Mouse (Mus musculus) brain, embryonic 14.5 days (tissue): ENCODE results near the gene Mxi1. TPM values are rescaled to one million over a fixed set of nuclear protein-coding genes. Genes with fewer than 3 reads are reported as not detected.

Experiments used
- DNase-seq: peaks from one replicate; pipeline ENCODE4 v3.0.0-alpha.2; 2011; ENCODE audit warnings: low read depth
- CTCF ChIP-seq: fragments of 200-500 bp; IDR thresholded peaks from 2 replicates; pipeline ENCODE4 v1.5.1; 2012; ENCODE audit warnings: inconsistent platforms, mild to moderate bottlenecking, moderate library complexity, borderline replicate concordance; ENCODE audit not compliant: insufficient read depth, insufficient read length; ENCODE audit errors: extremely low read depth
- POLR2A ChIP-seq: fragments of 200-500 bp; IDR thresholded peaks from 2 replicates; pipeline ENCODE4 v1.6.1; 2012; ENCODE audit warnings: mild to moderate bottlenecking, inconsistent platforms, borderline replicate concordance; ENCODE audit not compliant: poor library complexity, insufficient read depth, insufficient read length, severe bottlenecking; ENCODE audit errors: extremely low read depth
- polyA plus RNA-seq: library from polyadenylated mRNA; depleted of rRNA; stranded (reverse); fragments of >200 nt; gene quantifications from 2 replicates; pipeline ENCODE4 v1.2.3, GENCODE M21; 2012

The Mxi1 gene
- polyA plus RNA-seq, 1 experiment, result 44.2 TPM

DNA sequence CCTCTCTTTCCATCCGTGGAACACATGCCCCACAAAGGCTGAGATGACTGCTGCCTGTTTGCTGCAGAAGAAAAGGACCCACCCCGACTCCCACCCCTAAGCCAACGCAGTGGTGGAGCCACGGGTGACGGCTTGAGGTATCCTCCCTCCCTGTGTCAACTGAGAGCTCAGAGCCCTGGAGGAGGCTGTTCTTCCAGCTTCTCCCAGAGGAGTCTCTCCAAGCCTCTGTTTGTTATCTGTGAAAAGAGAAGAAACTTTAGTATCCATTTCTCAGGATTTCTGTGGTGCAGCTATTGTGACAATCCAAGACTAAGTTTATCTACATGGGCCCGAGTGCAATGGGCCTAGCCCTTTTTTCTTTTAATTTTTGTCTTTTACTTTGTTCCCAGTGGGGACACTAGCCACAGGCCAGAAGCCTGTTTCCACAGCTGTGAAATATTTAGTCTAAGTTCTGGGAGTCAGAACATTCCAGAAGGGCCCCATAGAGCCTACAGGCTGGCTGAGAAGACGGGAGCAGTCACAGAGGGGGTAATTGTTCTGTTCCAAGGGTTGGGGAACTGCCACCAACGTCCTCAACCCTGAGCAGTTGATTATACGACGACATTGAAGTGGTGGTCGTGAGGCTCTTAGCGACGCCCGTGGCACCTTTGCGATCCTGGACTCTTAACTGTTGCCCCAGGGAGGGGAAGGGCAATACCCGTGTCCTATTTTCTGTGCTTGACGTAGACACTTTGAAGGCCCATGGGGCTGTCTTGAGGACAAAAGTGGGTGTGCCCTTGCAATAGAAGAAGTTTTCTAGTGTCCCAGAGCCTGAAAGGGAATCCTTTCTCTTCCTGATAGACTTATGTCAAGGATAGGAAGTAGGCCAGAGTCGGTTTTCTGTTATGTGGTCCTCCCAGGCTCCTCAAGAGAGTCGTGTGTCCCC lies 31.6 kb upstream of the Mxi1 start:
- DNase-seq, result no peak
- TF ChIP-seq POLR2A, result no peak
- no peak for TF ChIP-seq CTCF

DNA sequence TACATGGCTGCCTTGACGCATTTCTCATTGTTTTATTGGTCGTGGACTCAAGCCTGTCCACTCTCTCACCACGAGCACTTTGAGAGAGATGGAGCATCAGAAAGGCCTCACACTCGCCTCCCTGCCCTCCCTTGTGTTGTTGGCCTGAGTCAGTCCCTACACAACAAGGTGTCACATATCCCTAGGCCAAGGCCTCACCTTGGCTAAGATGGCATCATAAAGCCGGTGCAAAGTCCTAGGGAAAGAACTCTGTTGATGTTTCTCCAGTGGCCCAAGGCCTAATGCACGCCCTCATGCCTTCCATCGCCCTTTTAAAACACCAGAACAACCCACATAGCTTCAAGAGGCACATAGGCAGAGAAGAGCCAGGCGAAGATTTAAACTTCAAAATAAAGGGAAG lies 30.1 kb upstream of the Mxi1 start:
- TF ChIP-seq CTCF (no peak), POLR2A (no peak)
- no peak for DNase-seq

DNA sequence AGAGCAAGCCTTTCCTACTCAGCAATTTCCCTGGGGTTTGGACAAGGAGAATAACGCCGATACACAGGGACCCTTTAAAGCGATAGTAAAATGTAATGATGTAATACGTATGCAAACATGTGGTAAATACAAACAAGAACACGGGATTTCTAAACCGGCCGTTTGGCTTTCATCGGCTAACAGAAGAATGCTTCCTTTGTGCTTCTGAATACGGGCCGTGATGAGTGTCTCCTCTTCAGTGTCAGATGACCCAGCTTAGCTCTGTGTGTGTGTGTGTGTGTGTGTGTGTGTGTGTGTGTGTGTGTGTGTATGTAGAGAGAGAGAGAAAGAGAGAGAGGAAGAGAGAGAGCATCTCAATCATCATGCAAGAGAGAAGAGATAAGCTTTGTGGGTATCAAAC lies 27.7 kb upstream of the Mxi1 start:
- peak; percentile 64 for DNase-seq
- TF ChIP-seq CTCF (no peak), POLR2A (no peak)

DNA sequence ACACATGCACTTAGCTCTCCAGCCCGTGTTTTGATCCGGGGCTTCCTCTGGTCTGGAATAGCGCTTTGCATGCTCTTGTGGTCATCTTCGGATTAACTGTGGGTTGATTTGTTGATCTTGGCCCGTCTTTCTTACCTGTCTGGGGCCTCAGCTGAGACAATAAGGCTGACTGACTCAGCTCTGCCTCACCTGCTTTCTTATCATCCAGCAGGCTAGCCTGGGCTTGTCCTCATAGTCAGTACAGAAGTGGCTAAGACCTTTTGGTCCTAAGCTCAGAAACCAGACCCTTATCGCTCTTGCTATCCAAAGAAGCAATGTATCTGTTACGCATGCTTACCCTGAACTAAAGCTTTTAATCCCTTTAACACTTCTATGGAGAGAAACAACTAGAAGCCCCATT lies 26.6 kb upstream of the Mxi1 start:
- no peak for DNase-seq
- no peak for TF ChIP-seq POLR2A

- DNase-seq, result peak; percentile 83
- TF ChIP-seq CTCF, result no peak
- no peak for TF ChIP-seq POLR2A
These were observed 25.8 kb upstream of the Mxi1 start for GRCm38 (mm10) chr19:53284268-53285208.

DNA sequence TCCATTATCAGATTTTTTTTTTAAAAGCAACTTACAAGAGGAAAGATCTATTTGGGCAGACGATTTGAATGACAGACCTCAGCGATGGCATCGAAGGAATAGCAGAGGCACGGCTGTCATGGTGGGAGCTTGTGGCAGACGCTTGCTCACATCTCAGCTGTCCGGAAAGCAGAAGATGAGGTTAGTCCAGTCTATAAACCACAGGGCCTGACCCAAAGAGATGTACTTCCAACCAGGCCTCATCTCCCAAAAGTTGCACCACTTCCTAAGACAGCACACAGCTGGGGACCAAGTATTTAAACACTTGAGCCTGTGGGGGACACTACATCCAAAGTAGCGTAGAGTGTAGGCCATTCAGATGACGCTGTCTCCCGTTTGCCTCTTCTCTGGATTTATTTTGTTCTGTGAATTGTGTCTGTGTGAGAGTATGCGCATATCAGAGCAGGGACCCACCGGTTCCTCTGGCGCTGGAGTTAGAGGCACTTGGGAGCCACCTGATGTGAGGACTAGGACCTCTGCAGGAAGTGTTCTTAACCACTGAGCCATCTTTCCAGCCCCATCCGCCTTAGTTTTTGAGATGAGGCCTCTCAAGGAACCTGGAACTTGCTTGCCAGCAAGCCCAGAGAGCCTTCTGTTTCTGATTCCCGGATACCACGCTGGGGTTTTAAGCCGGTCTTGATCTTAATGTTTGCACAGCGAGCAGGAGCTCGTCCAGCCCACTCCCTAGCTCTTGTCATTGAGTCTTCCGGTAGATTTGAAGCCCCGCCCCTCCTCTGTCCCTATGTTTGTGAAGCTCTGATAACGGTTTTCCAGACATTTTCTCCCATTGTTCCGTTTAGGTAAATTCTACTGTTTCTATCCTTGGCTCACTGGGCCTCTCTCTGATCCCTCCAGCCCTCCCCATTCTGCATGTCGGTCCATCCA lies 13.7 kb upstream of the Mxi1 start:
- DNase-seq, result no peak
- TF ChIP-seq POLR2A (no peak), CTCF (no peak)

DNA sequence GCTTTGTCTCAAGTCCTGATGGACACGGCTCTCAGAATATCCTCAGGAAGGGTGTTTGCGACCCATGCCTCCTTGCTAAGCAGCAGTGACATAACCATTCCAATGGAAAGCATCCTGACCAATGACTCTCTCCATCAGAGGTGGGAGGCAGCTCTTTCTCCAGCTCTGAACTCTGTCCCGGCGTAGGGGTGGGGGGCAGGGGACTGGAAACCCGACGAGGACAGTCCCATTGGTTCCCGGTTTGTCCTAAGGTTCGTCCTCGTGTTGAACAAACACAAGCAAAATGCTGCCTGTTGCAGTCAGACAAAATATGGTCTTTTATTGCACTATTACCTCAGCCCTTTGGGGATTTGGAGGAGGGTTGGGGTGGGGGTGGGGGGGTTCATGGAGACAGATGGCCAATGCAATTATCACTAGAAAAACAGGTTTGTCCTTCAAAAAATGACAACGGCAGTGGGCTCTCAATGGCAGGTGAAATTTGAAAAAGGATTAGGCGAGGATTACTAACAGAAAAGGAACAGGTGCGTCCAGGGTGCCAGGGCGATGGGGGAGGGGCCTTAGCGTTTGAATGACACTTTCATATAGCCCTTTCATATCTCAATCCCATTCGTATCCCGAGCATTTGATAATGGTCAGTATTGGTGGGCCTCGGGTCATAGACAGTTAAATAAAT lies 11.0 kb upstream of the Mxi1 start:
- no peak for DNase-seq
- TF ChIP-seq POLR2A (no peak), CTCF (no peak)

GRCm38 (mm10) chr19:53299829-53300181 lies 10.5 kb upstream of the Mxi1 start:
- DNase-seq, result no peak
- TF ChIP-seq CTCF (no peak), POLR2A (no peak)

- TF ChIP-seq CTCF (no peak), POLR2A (no peak)
- no peak for DNase-seq
These were observed 6.9 kb upstream of the Mxi1 start for GRCm38 (mm10) chr19:53303382-53303781.

DNA sequence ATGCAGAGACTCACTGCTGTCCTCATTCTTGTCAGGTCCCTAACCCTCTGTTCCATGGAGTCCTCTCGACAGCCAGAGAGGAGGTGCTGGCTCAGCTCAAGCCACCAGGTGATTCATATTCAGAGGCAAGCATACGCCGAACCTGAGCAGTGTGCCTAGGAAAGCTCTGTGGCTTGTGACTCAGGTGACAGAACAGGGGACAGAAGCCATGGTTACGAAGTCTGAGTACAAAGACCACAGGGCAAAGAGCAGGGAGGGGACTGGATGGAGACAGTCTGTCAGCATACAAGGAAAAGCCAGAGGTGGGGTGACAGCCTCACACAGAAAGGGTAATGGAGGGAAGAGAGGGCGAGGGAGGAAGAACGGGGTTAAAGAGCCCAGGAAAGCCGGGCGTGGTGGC lies 4.7 kb upstream of the Mxi1 start:
- no peak for TF ChIP-seq POLR2A
- no peak for TF ChIP-seq CTCF
- DNase-seq, result no peak

DNA sequence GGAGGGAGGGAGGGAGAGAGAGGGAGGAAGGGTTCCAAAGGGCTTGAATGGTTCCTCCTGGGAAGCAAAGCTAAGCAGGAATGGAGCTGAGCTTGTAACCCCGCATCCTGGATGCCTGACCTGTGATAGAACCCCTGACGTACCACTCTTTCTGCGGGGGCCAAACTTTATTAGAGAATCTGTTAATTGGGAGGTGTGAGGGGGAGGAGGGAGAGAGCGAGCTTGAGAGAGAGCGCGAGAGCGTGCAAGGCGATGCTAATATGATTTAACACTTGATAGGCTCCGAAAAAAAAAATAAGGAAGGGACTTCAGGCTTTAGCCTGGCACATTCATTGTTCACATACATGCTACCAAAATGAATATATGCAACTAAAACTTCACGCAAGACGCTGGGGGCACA lies 3.6 kb upstream of the Mxi1 start:
- peak; percentile 62 for DNase-seq

GRCm38 (mm10) chr19:53307219-53307618 lies 3.1 kb upstream of the Mxi1 start:
- DNase-seq, result no peak
- TF ChIP-seq CTCF (no peak), POLR2A (no peak)

More for the DNA sequence above, 3.6 kb upstream of the Mxi1 start:
- TF ChIP-seq POLR2A, result no peak
- no peak for TF ChIP-seq CTCF

- DNase-seq, result no peak
These were observed 687 bp upstream of the Mxi1 start for GRCm38 (mm10) chr19:53309631-53310030.

More at GRCm38 (mm10) chr19:53309631-53310030, 687 bp upstream of the Mxi1 start:
- TF ChIP-seq CTCF (no peak), POLR2A (no peak)
